Mouse (Mus musculus) heart, postnatal 0 days (tissue): Measurements from ENCODE around the gene Ddx18.

ENCODE experiments used
- CTCF ChIP-seq: IDR thresholded peaks from 2 replicates; pipeline ENCODE4 v1.5.1; 2016; ENCODE audit warnings: antibody characterized with exemption, control low read depth, low read depth
- EP300 ChIP-seq: IDR thresholded peaks from 2 replicates; pipeline ENCODE4 v1.6.1; 2016; ENCODE audit warnings: antibody characterized with exemption, low read depth

- TF ChIP-seq CTCF (no peak), EP300 (no peak)
Measured at GRCm38 (mm10) chr1:121511186-121511585, 56.6 kb downstream of the Ddx18 start.
